Mouse (Mus musculus) olfactory bulb, adult 2 months (tissue): Measurements from ENCODE around the gene Rps11.

ENCODE experiments used
- CTCF ChIP-seq: fragments of 200-500 bp; IDR thresholded peaks from 2 replicates; pipeline ENCODE4 v1.5.1; 2012; ENCODE audit warnings: low read depth, mild to moderate bottlenecking, low read length, moderate library complexity; ENCODE audit not compliant: insufficient read depth
- POLR2A ChIP-seq: fragments of 200-500 bp; IDR thresholded peaks from 2 replicates; pipeline ENCODE4 v1.6.1; 2012; ENCODE audit warnings: mild to moderate bottlenecking, low read depth, low read length, moderate library complexity; ENCODE audit not compliant: insufficient read depth

GRCm38 (mm10) chr7:45129776-45130512 lies 5.7 kb upstream of the Rps11 start:
- no peak for TF ChIP-seq POLR2A
- TF ChIP-seq CTCF = no peak
